Mouse (Mus musculus): ENCODE data around the gene Snai3.

The Snai3 gene

GRCm38 (mm10) chr8:122460524-122461472 is at the start of gene Snai3:
Gene Snai3 (minus strand): TSS chr8:122460733.
- peak; percentile 77 for DNase-seq (ENCODE audit: low spot score)

- DNase-seq (ENCODE audit: low spot score) = peak; percentile 85
Measured at GRCm38 (mm10) chr8:122500856-122501255, 40.3 kb upstream of the Snai3 start.

GRCm38 (mm10) chr8:122497912-122498311 is 37.4 kb upstream of the Snai3 start:
- DNase-seq (ENCODE audit: low spot score) = no peak

GRCm38 (mm10) chr8:122497016-122497734 is 36.6 kb upstream of the Snai3 start:
- no peak for DNase-seq (ENCODE audit: low spot score)

GRCm38 (mm10) chr8:122488387-122488786 is 27.9 kb upstream of the Snai3 start:
- DNase-seq (ENCODE audit: low spot score) = no peak

- no peak for DNase-seq (ENCODE audit: low spot score)
Measured at GRCm38 (mm10) chr8:122484831-122485230, 24.3 kb upstream of the Snai3 start.

- DNase-seq (ENCODE audit: low spot score) = no peak
Measured at GRCm38 (mm10) chr8:122483877-122484276, 23.3 kb upstream of the Snai3 start.

GRCm38 (mm10) chr8:122482448-122482847 is 21.9 kb upstream of the Snai3 start:
- DNase-seq (ENCODE audit: low spot score) = no peak

- DNase-seq (ENCODE audit: low spot score) = peak; percentile 97
Measured at GRCm38 (mm10) chr8:122475580-122476320, 15.2 kb upstream of the Snai3 start, which contains the start of the genes Rnf166 and Ctu2. Gene Rnf166 (minus strand): TSS chr8:122476064. Gene Ctu2 (plus strand): TSS chr8:122476143.

- DNase-seq (ENCODE audit: low spot score) = peak; percentile 75
Measured at GRCm38 (mm10) chr8:122474951-122475560, 14.5 kb upstream of the Snai3 start.

- DNase-seq (ENCODE audit: low spot score) = no peak
Measured at GRCm38 (mm10) chr8:122473911-122474421, 13.4 kb upstream of the Snai3 start.

GRCm38 (mm10) chr8:122470691-122471090 is 10.2 kb upstream of the Snai3 start:
- no peak for DNase-seq (ENCODE audit: low spot score)

GRCm38 (mm10) chr8:122469965-122470364 is 9.4 kb upstream of the Snai3 start:
- no peak for DNase-seq (ENCODE audit: low spot score)

- DNase-seq (ENCODE audit: low spot score) = no peak
Measured at GRCm38 (mm10) chr8:122469407-122469806, 8.9 kb upstream of the Snai3 start.

GRCm38 (mm10) chr8:122467816-122468215 is 7.3 kb upstream of the Snai3 start:
- no peak for DNase-seq (ENCODE audit: low spot score)

- DNase-seq (ENCODE audit: low spot score) = no peak
Measured at GRCm38 (mm10) chr8:122464985-122465384, 4.5 kb upstream of the Snai3 start.

GRCm38 (mm10) chr8:122463651-122464640 is 3.4 kb upstream of the Snai3 start:
- no peak for DNase-seq (ENCODE audit: low spot score)

GRCm38 (mm10) chr8:122462510-122462909 is 2.0 kb upstream of the Snai3 start:
- DNase-seq (ENCODE audit: low spot score) = no peak

- no peak for DNase-seq (ENCODE audit: low spot score)
Measured at GRCm38 (mm10) chr8:122461473-122462148, 1.1 kb upstream of the Snai3 start.

GRCm38 (mm10) chr8:122459990-122460389 is 543 bp downstream of the Snai3 start:
- DNase-seq (ENCODE audit: low spot score) = no peak

All from testis, postnatal 10 days (tissue).